Mouse (Mus musculus) ES-Bruce4 (cell line): ENCODE results near the gene Pcgf6. TPM values are rescaled to one million over a fixed set of nuclear protein-coding genes. Genes with fewer than 3 reads are reported as not detected.
A peak's percentile ranks its signal among the peaks of the same experiment; 100 is the strongest.

Experiments used
- H3K27ac ChIP-seq: 2 replicates; pipeline ENCODE4 v1.5.1; 2012; ENCODE audit warnings: low read length, inconsistent platforms; ENCODE audit not compliant: insufficient read depth
- H3K27me3 ChIP-seq: 2 replicates; pipeline ENCODE4 v1.6.1; 2012; ENCODE audit warnings: mild to moderate bottlenecking, low read length, inconsistent platforms; ENCODE audit not compliant: control insufficient read depth, poor library complexity, insufficient read depth, severe bottlenecking
- H3K36me3 ChIP-seq: 2 replicates; pipeline ENCODE4 v1.6.1; 2012; ENCODE audit warnings: inconsistent platforms, mild to moderate bottlenecking, low read length, moderate library complexity; ENCODE audit not compliant: control insufficient read depth, poor library complexity, insufficient read depth, severe bottlenecking
- H3K4me1 ChIP-seq: one replicate; pipeline ENCODE4 v1.8.1; 2011; ENCODE audit warnings: low read length; ENCODE audit not compliant: control insufficient read depth, insufficient read depth
- H3K4me3 ChIP-seq: 2 replicates; pipeline ENCODE4 v1.5.1; 2011; ENCODE audit warnings: low read depth, mild to moderate bottlenecking, low read length
- H3K9ac ChIP-seq: 2 replicates; pipeline ENCODE4 v1.6.1; 2012; ENCODE audit warnings: low read depth, mild to moderate bottlenecking, inconsistent platforms; ENCODE audit not compliant: poor library complexity, severe bottlenecking
- H3K9me3 ChIP-seq: replicated peaks from 2 replicates; pipeline ENCODE4 v1.6.1; 2012; ENCODE audit warnings: mild to moderate bottlenecking, low read length, inconsistent platforms; ENCODE audit not compliant: control insufficient read depth, poor library complexity, insufficient read depth, severe bottlenecking
- CTCF ChIP-seq: IDR thresholded peaks from one replicate; pipeline ENCODE4 v1.8.1; 2011; ENCODE audit warnings: low read depth, low read length
- EP300 ChIP-seq: IDR thresholded peaks from 2 replicates; pipeline ENCODE4 v1.6.1; 2011; ENCODE audit warnings: low read depth, low read length; ENCODE audit not compliant: insufficient read depth
- POLR2A ChIP-seq: IDR thresholded peaks from one replicate; pipeline ENCODE4 v1.8.1; 2011; ENCODE audit warnings: low read length; ENCODE audit not compliant: insufficient read depth
- polyA plus RNA-seq: library from polyadenylated mRNA; stranded (reverse); fragments of >200 nt; gene quantifications from 2 replicates; pipeline ENCODE4 v1.2.4, GENCODE M21; 2011; ENCODE audit warnings: low read depth; ENCODE audit not compliant: missing spikeins, insufficient read depth, insufficient read length

The Pcgf6 gene
- polyA plus RNA-seq, 1 experiment, result 73.2 TPM

DNA sequence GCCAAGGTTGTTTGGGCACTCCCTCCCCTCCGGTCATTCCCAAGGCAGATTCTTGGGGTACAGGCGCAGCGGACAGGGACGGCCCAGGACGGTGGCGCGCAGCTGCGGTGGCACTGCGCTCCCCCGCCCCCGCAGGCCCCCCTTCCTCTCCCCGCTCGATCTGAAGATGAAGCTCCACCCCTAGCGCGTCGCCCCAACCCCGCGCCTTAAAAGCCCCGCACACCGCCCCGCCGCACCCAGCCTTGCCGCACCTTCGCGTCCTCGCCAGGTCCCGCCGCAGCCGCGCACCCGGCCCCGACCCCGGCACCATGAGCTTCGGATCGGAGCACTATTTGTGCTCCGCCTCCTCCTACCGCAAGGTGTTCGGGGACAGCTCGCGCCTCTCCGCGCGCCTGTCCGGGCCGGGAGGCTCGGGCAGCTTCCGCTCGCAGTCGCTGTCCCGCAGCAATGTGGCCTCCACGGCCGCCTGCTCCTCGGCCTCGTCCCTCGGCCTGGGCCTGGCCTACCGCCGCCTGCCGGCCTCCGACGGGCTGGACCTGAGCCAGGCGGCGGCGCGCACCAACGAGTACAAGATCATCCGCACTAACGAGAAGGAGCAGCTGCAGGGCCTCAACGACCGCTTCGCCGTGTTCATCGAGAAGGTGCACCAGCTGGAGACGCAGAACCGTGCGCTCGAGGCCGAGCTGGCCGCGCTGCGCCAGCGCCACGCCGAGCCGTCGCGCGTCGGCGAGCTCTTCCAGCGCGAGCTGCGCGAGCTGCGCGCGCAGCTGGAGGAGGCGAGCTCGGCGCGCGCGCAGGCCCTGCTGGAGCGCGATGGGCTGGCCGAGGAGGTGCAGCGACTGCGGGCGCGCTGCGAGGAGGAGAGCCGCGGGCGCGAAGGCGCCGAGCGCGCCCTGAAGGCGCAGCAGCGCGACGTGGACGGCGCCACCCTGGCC lies 36.0 kb downstream of the Pcgf6 start, which contains the start of the genes Ina and Nt5c2:
Gene Ina (plus strand): TSS at position 252 of the 935 bp plus-strand sequence.
Gene Nt5c2 (minus strand): TSS at position 707 of the 935 bp plus-strand sequence.
- Histone ChIP-seq H3K4me3 (peak within 1 kb of the TSS; percentile 84), H3K4me1 (peaks cover 1% of the 10 kb centered on the region), H3K27me3 (no peaks in the 10 kb centered on the region), H3K9me3 (no peaks in the 10 kb centered on the region), H3K27ac (no peak within 1 kb of the TSS), H3K36me3 (no peaks in the 10 kb centered on the region), H3K9ac (peak within 1 kb of the TSS; percentile 63)
- 0 out of 2 replicates have a peak, but pooled peaks have one; percentile 3 for TF ChIP-seq EP300
- no peak for TF ChIP-seq CTCF
- TF ChIP-seq POLR2A, result peak; percentile 20

DNA sequence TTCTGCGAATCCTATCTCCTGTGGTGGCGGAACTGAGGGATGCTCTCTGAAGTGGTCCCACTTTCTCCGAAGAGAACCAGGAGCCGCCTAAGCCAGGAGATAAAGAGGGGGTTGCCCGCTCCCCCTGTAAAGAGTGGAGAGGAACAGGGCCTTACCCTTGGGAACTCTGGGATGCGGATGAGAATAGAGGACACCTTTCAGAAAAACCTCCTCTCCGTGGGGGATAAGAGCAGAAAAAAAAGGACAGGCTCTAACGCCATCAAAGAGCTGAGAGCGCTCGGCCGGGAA lies 36.6 kb downstream of the Pcgf6 start:
- Histone ChIP-seq H3K27ac (no peak overlapping the region), H3K9me3 (no peaks in the 10 kb centered on the region), H3K4me1 (peaks cover 1% of the 10 kb centered on the region), H3K9ac (peak overlapping the region; percentile 63), H3K36me3 (no peaks in the 10 kb centered on the region), H3K4me3 (peak overlapping the region; percentile 84), H3K27me3 (no peaks in the 10 kb centered on the region)
- TF ChIP-seq EP300 (no peak), CTCF (no peak), POLR2A (no peak)

- Histone ChIP-seq H3K27ac (no peak overlapping the region), H3K4me1 (peaks cover 1% of the 10 kb centered on the region), H3K9ac (peak overlapping the region; percentile 63), H3K4me3 (peak overlapping the region; percentile 84), H3K9me3 (no peaks in the 10 kb centered on the region), H3K36me3 (no peaks in the 10 kb centered on the region), H3K27me3 (no peaks in the 10 kb centered on the region)
- TF ChIP-seq EP300 (no peak), POLR2A (no peak), CTCF (no peak)
Observed at GRCm38 (mm10) chr19:47013340-47014158, 37.2 kb downstream of the Pcgf6 start.

DNA sequence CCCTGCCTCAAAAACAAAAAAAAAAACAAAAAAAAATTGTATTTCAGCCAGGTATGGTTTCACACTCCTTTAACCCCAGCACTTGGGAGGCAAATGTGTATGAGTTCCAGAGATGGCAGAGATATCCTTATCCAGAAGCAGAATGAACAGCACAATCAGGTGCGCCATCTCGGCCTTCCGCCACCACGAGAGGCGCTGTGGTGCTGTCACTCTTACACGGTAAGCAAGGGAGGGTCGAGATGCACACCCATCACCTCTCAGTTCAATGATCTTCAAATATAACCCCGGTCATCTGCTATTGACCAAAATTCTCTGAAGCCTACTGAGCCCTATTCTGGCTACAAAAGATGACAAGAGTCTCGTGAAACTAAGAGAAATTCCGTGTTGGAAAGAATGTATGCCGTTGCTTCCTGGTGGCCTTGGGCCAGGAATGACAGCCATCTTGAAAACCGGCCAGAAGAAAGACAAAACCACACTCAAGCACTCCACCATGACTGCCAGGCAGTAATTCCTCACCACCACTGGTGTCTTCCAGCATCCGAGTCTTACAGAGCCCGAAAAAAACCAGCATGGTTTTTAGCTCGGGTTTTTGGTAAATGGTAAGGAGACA lies 38.1 kb downstream of the Pcgf6 start:
- H3K27me3 ChIP-seq, result no peaks in the 10 kb centered on the region
- H3K9me3 ChIP-seq, result no peaks in the 10 kb centered on the region
- peaks cover 1% of the 10 kb centered on the region for H3K4me1 ChIP-seq
- no peaks in the 10 kb centered on the region for H3K36me3 ChIP-seq
- no peak overlapping the region for H3K9ac ChIP-seq
- TF ChIP-seq CTCF (peak; percentile 88), POLR2A (no peak), EP300 (no peak)
- H3K27ac ChIP-seq, result no peak overlapping the region
- H3K4me3 ChIP-seq, result no peak overlapping the region

DNA sequence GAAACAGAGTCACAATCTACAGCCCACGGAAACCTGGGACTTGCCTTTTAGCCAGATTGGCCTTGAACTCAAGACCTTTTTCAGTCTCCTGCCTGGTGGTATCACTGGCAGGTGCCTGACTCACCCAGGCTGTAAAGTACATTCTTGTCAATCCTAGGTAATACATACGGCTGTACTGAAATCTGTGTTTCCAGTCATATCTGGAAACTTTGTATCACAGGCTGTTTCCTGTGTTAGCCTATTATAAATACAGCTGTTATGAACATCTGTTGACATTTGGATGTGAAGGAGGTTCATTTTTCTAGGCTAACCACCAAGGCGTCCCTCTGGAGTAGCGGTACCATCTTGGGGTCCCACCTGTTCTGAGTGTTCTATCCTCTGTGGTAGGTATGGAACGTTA lies 40.8 kb downstream of the Pcgf6 start:
- TF ChIP-seq EP300 (no peak), POLR2A (no peak), CTCF (no peak)
- Histone ChIP-seq H3K4me1 (peaks cover 1% of the 10 kb centered on the region), H3K27me3 (no peaks in the 10 kb centered on the region)

More for the DNA sequence above, 40.8 kb downstream of the Pcgf6 start:
- no peaks in the 10 kb centered on the region for H3K9me3 ChIP-seq
- H3K36me3 ChIP-seq, result no peaks in the 10 kb centered on the region
- H3K4me3 ChIP-seq, result no peak overlapping the region
- no peak overlapping the region for H3K9ac ChIP-seq
- H3K27ac ChIP-seq, result no peak overlapping the region
